Mouse (Mus musculus) intestine, embryonic 15.5 days (tissue): ENCODE measurements around the gene Map3k7. TPM values are rescaled to one million over a fixed set of nuclear protein-coding genes. Genes with fewer than 3 reads are reported as not detected.

ENCODE experiments used
- ATAC-seq: fragments of 200-750 bp; cut with Nextera tagmentation; 2 replicates; pipeline ENCODE4 v1.8.0; 2017; ENCODE audit warnings: moderate TSS enrichment, moderate library complexity
- H3K27ac ChIP-seq: fragments of 300-500 bp; sonication (generic); 2 replicates; pipeline ENCODE4 v1.5.1; 2015; ENCODE audit warnings: mild to moderate bottlenecking, inconsistent platforms
- H3K27me3 ChIP-seq: fragments of 300-500 bp; sonication (generic); replicated peaks from 2 replicates; pipeline ENCODE4 v1.6.1; 2015; ENCODE audit warnings: inconsistent platforms
- H3K36me3 ChIP-seq: fragments of 300-500 bp; sonication (generic); 2 replicates; pipeline ENCODE4 v1.6.1; 2015; ENCODE audit warnings: inconsistent platforms
- H3K4me1 ChIP-seq: fragments of 300-500 bp; sonication (generic); replicated peaks from 2 replicates; pipeline ENCODE4 v1.6.1; 2015; ENCODE audit warnings: inconsistent platforms
- H3K4me2 ChIP-seq: fragments of 300-500 bp; sonication (generic); replicated peaks from 2 replicates; pipeline ENCODE4 v1.6.1; 2015; ENCODE audit warnings: mild to moderate bottlenecking, inconsistent platforms
- H3K4me3 ChIP-seq: fragments of 300-500 bp; sonication (generic); replicated peaks from 2 replicates; pipeline ENCODE4 v1.5.1; 2015; ENCODE audit warnings: inconsistent platforms
- H3K9ac ChIP-seq: fragments of 300-500 bp; sonication (generic); 2 replicates; pipeline ENCODE4 v1.6.1; 2015; ENCODE audit warnings: inconsistent platforms
- H3K9me3 ChIP-seq: fragments of 300-500 bp; sonication (generic); 2 replicates; pipeline ENCODE4 v1.6.1; 2016; ENCODE audit warnings: inconsistent platforms
- WGBS: fragments of 180-500 bp; shearing (Covaris S2); methylation state at CpG from one replicate; pipeline ENCODE4 v1.1.7; 2015; 5-methylcytosine and 5-hydroxymethylcytosine counted together
- polyA plus RNA-seq: library from polyadenylated mRNA; unstranded; fragments of >200 nt; fragmentation: Nextera tagmentation; extraction: Ambion mirVana; gene quantifications from 2 replicates; pipeline ENCODE4 v1.2.1, GENCODE M21; 2015

The Map3k7 gene
- polyA plus RNA-seq, 1 experiment from 2014 or later: 23.0 TPM

DNA sequence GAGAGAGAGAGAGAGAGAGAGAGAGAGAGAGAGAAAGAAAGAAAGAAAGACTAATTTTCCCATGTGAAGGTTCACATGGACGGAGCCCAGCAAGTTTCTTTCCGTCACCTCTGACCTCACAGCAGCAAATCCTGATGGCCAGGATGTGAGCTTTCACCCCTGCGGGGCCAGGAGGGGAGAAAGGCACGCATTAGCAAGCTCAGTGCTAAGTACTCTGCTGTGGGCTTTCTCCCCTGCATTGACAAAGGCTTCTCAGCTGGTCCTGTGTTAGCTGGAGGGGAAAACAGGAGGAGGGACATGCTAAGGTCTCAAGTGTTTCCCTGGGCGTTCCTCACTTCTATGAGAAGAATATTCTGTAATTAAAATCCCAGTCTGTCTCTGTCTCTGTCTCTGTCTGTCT is 81.3 kb downstream of the Map3k7 start:
- no peak for ATAC-seq
- Histone ChIP-seq H3K4me3 (no peak overlapping the region), H3K9me3 (no peaks in the 10 kb centered on the region), H3K27me3 (no peaks in the 10 kb centered on the region), H3K27ac (no peak overlapping the region), H3K36me3 (no peaks in the 10 kb centered on the region), H3K9ac (no peak overlapping the region), H3K4me1 (no peaks in the 10 kb centered on the region), H3K4me2 (no peak overlapping the region)
- WGBS: 22% methylated on average over 5 of the region's 5 CpGs

DNA sequence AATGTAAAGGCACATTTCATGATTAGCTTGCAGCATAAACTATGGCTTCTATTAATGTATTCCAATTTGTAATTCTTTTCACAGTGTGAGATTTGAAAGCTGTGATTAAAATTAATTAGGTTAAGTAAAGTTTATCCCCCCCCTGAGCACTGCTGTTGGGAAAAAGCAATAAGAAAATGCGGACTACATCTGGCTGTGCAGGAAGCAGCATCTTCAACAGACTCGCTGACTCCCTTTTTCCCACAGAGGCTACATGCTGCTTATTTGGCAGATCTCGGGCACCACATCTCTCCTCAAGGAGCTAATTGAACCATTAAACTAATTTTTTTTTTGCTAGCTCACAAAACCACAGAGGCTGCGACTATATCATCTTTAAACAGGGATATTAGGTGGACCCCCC is 85.9 kb downstream of the Map3k7 start:
- ATAC-seq: no peak
- Histone ChIP-seq H3K9me3 (no peaks in the 10 kb centered on the region), H3K36me3 (no peaks in the 10 kb centered on the region), H3K4me3 (no peak overlapping the region), H3K4me1 (no peaks in the 10 kb centered on the region), H3K9ac (no peak overlapping the region), H3K4me2 (no peak overlapping the region), H3K27ac (no peak overlapping the region), H3K27me3 (no peaks in the 10 kb centered on the region)
- 61% methylated on average over 4 of the region's 4 CpGs for WGBS

- H3K4me2 ChIP-seq: no peak overlapping the region
- H3K27ac ChIP-seq: no peak overlapping the region
- no peak for ATAC-seq
- 91% methylated on average over 14 of the region's 14 CpGs for WGBS
- no peaks in the 10 kb centered on the region for H3K9me3 ChIP-seq
- H3K27me3 ChIP-seq: no peaks in the 10 kb centered on the region
- H3K4me1 ChIP-seq: no peaks in the 10 kb centered on the region
- no peaks in the 10 kb centered on the region for H3K36me3 ChIP-seq
- no peak overlapping the region for H3K4me3 ChIP-seq
- no peak overlapping the region for H3K9ac ChIP-seq
Observed at GRCm38 (mm10) chr4:32053171-32053570, 89.3 kb downstream of the Map3k7 start.

DNA sequence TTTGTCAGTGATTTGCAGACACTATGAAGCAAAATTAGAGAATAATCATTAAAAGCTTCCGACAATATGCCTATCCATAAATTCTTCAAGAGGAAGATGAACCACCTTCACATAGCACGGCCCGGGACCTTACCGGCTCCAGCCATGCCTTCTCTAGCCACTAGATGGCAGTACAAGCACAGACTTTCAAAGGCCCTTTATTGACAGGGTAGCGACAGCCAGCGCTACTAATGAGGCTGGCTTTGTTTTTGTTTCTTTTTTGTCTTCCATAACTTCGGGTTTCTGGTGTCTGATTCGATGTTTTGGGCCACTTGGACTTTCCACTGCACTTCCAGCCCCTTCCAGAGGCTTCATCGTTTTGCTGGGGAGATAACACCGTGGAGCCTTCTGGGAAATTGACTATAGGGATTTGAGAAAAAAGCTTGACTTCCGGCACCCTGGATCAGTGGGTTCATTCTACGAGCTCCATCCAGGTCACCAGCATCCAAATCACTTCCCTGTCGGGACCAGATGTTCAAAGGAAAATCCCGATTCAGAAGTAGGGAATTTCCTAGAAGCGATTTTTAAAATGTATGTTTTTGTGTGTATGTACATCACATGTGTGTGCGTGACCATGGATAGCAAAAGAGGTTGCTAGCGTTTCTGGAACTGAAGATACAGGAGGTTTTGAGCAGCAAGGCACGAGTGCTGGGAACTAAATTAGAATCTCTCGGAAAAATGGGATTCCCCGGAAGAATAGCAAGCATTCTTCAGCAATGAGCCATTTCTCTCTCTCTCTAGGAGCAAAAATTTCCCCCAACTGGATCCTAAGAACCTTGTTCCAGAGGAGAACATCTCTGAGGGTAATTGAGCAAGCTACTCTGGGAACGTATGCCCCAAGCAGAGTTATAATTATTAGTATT is 91.5 kb downstream of the Map3k7 start:
- ATAC-seq: peak; percentile 87
- H3K4me1 ChIP-seq: no peaks in the 10 kb centered on the region
- H3K27me3 ChIP-seq: no peaks in the 10 kb centered on the region
- peak overlapping the region; percentile 65 for H3K4me2 ChIP-seq
- H3K27ac ChIP-seq: no peak overlapping the region
- peak overlapping the region; percentile 38; the same call in 1 of the 2 replicates for H3K9ac ChIP-seq
- no peaks in the 10 kb centered on the region for H3K36me3 ChIP-seq
- WGBS: 19% methylated on average over 21 of the region's 21 CpGs
- H3K4me3 ChIP-seq: peak overlapping the region; percentile 46
- no peaks in the 10 kb centered on the region for H3K9me3 ChIP-seq

DNA sequence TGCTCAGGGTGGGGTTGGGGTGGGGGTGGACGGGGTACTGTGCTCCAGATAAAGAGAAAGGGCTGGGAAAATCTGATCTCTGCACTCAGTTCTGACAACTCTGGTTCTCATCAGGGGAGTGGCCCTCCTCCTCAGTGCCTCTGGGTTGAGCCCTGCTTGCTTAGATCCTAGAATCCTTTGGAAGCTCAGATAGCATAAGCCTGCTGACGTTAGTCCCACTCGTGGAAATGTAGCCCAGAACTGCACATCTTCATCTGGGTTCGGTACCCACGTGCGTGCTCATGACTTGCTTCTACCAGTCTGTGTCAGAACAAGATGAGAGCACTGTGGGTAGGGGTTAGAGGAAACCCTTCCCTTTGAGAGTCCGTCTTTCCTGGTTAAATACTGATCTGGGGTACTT is 92.5 kb downstream of the Map3k7 start:
- Histone ChIP-seq H3K36me3 (no peaks in the 10 kb centered on the region), H3K4me3 (no peak overlapping the region), H3K27ac (no peak overlapping the region), H3K9me3 (no peaks in the 10 kb centered on the region), H3K4me2 (no peak overlapping the region), H3K9ac (no peak overlapping the region), H3K27me3 (no peaks in the 10 kb centered on the region), H3K4me1 (no peaks in the 10 kb centered on the region)
- 0 out of 2 replicates have a peak, but pooled peaks have one; percentile 30 for ATAC-seq
- 62% methylated on average over 7 of the region's 7 CpGs for WGBS

GRCm38 (mm10) chr4:32057102-32057501 is 93.2 kb downstream of the Map3k7 start:
- 0 out of 2 replicates have a peak, but pooled peaks have one; percentile 46 for ATAC-seq

GRCm38 (mm10) chr4:32060686-32061085 is 96.8 kb downstream of the Map3k7 start:
- ATAC-seq: no peak
- no peaks in the 10 kb centered on the region for H3K36me3 ChIP-seq
- H3K9me3 ChIP-seq: no peaks in the 10 kb centered on the region
- no peak overlapping the region for H3K4me3 ChIP-seq
- WGBS: 90% methylated on average over 4 of the region's 4 CpGs
- H3K9ac ChIP-seq: no peak overlapping the region
- H3K27me3 ChIP-seq: no peaks in the 10 kb centered on the region
- no peaks in the 10 kb centered on the region for H3K4me1 ChIP-seq
- no peak overlapping the region for H3K27ac ChIP-seq
- no peak overlapping the region for H3K4me2 ChIP-seq

More at GRCm38 (mm10) chr4:32057102-32057501, 93.2 kb downstream of the Map3k7 start:
- Histone ChIP-seq H3K9me3 (no peaks in the 10 kb centered on the region), H3K4me2 (no peak overlapping the region), H3K27me3 (no peaks in the 10 kb centered on the region), H3K4me3 (no peak overlapping the region), H3K9ac (no peak overlapping the region), H3K36me3 (no peaks in the 10 kb centered on the region), H3K4me1 (no peaks in the 10 kb centered on the region), H3K27ac (no peak overlapping the region)
- 57% methylated on average over 5 of the region's 5 CpGs for WGBS

- Histone ChIP-seq H3K27ac (no peak overlapping the region), H3K36me3 (no peaks in the 10 kb centered on the region), H3K4me2 (no peak overlapping the region), H3K4me1 (no peaks in the 10 kb centered on the region), H3K9me3 (no peaks in the 10 kb centered on the region), H3K27me3 (no peaks in the 10 kb centered on the region), H3K9ac (no peak overlapping the region), H3K4me3 (no peak overlapping the region)
- 92% methylated on average over 4 of the region's 4 CpGs for WGBS
- ATAC-seq: no peak
Observed at GRCm38 (mm10) chr4:32062381-32063059, 98.6 kb downstream of the Map3k7 start.

- ATAC-seq: no peak
- no peaks in the 10 kb centered on the region for H3K4me1 ChIP-seq
- 89% methylated on average over 3 of the region's 3 CpGs for WGBS
- no peak overlapping the region for H3K4me2 ChIP-seq
- no peak overlapping the region for H3K4me3 ChIP-seq
- no peaks in the 10 kb centered on the region for H3K9me3 ChIP-seq
- no peaks in the 10 kb centered on the region for H3K27me3 ChIP-seq
- H3K9ac ChIP-seq: no peak overlapping the region
- H3K36me3 ChIP-seq: no peaks in the 10 kb centered on the region
- H3K27ac ChIP-seq: no peak overlapping the region
Observed at GRCm38 (mm10) chr4:32063291-32063690, 99.4 kb downstream of the Map3k7 start.
